Mouse (Mus musculus): ENCODE measurements around the gene BC051665.
A peak's percentile ranks its signal among the peaks of the same experiment; 100 is the strongest.

BC051665 gene

DNA sequence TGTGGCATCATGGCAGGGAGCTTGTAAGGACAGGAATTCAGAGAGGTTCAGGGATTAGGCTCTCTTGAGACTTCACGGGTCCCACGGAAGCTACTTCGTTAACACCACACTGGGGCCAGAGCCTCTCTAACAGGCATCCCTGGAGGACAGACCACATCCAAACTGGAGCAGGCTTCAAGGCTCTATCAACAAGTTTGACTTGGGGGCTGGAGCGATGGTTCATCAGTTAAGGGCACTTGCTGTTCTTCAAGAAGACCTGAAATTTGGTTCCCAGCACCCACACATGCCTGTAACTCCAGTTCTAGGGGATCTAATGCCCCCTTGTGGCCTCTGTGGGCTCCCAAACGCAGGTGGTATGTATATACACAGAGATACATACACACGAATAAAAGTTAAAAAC, 32.9 kb downstream of the BC051665 start:
- DNase-seq (ENCODE audit: low read depth, low spot score): no peak
- no peaks in the 10 kb centered on the region for H3K27me3 ChIP-seq (ENCODE audit: control insufficient read depth, insufficient read depth, low read length, poor library complexity, severe bottlenecking)
- H3K36me3 ChIP-seq (ENCODE audit: control insufficient read depth, insufficient read depth, low read length, poor library complexity, severe bottlenecking): no peaks in the 10 kb centered on the region

- Histone ChIP-seq H3K27me3 (ENCODE audit: control insufficient read depth, insufficient read depth, low read length, poor library complexity, severe bottlenecking) (no peaks in the 10 kb centered on the region), H3K36me3 (ENCODE audit: control insufficient read depth, insufficient read depth, low read length, poor library complexity, severe bottlenecking) (no peaks in the 10 kb centered on the region)
- DNase-seq (ENCODE audit: low read depth, low spot score): no peak
Measured at GRCm38 (mm10) chr13:60750930-60751329, 35.2 kb downstream of the BC051665 start.

DNA sequence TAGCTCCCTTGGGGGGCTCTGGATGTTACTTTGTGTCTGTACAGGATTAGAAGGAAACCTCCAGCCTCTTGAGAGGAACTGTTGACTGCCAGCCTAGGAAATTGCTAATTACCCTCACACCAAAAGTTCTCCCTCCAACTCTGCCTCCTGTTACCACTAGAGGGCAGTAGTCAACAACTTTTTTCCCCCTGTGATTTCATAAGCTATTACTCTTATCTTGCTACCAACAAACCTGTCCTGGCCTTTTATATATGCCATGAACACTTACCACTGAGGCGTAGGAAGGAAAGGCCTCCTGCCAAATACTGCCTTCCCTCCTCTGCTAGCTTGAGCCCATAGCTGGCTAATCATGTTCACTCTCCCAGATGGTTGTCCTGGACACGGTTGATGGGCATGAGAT, 37.6 kb downstream of the BC051665 start:
- DNase-seq (ENCODE audit: low read depth, low spot score): peak; percentile 7
- no peaks in the 10 kb centered on the region for H3K36me3 ChIP-seq (ENCODE audit: control insufficient read depth, insufficient read depth, low read length, poor library complexity, severe bottlenecking)
- H3K27me3 ChIP-seq (ENCODE audit: control insufficient read depth, insufficient read depth, low read length, poor library complexity, severe bottlenecking): no peaks in the 10 kb centered on the region

DNA sequence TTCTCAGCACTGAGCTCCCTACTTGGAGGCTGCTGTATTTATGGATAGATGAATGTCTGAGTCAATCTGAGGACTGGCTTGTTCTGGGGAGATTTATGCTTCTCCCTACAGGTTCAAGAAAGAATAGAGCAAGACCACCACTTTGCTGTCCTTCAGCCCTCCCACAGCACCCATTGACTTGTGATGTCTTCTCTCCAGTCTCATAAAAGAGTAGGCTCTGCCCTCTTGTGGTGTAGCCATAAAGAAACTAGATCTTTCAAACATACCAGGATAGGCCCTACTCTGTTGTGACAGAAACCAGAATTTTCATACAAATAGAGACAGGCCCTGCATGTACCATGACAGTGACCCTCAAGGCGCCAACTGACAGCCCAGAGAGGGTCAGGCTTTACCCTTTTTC, 39.0 kb downstream of the BC051665 start:
- DNase-seq (ENCODE audit: low read depth, low spot score): no peak
- no peaks in the 10 kb centered on the region for H3K36me3 ChIP-seq (ENCODE audit: control insufficient read depth, insufficient read depth, low read length, poor library complexity, severe bottlenecking)
- H3K27me3 ChIP-seq (ENCODE audit: control insufficient read depth, insufficient read depth, low read length, poor library complexity, severe bottlenecking): no peaks in the 10 kb centered on the region

- H3K27me3 ChIP-seq (ENCODE audit: control insufficient read depth, insufficient read depth, low read length, poor library complexity, severe bottlenecking): no peaks in the 10 kb centered on the region
- no peaks in the 10 kb centered on the region for H3K36me3 ChIP-seq (ENCODE audit: control insufficient read depth, insufficient read depth, low read length, poor library complexity, severe bottlenecking)
- peak; percentile 45 for DNase-seq (ENCODE audit: low read depth, low spot score)
Measured at GRCm38 (mm10) chr13:60746271-60746670, 39.9 kb downstream of the BC051665 start.

DNA sequence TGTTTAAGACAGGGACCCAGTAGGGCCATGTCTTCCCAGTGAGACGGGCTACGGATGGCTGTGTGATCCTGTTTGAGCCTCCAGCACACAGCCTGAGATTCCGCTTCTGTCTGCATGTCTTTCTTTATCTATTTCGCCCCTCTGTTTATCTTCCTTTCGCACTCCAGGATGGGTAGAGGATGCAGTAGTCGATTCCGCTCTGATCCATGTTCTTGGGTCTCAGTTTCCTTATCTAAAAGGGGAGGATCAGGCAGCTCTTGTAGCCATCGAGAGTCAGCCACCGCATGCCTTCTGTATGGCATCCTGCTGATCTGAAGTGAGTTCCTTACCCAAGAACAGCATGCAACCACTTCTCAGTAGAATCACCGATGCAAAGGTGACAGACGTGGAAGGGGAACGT, 40.8 kb downstream of the BC051665 start:
- Histone ChIP-seq H3K36me3 (ENCODE audit: control insufficient read depth, insufficient read depth, low read length, poor library complexity, severe bottlenecking) (no peaks in the 10 kb centered on the region), H3K27me3 (ENCODE audit: control insufficient read depth, insufficient read depth, low read length, poor library complexity, severe bottlenecking) (no peaks in the 10 kb centered on the region)
- no peak for DNase-seq (ENCODE audit: low read depth, low spot score)

DNA sequence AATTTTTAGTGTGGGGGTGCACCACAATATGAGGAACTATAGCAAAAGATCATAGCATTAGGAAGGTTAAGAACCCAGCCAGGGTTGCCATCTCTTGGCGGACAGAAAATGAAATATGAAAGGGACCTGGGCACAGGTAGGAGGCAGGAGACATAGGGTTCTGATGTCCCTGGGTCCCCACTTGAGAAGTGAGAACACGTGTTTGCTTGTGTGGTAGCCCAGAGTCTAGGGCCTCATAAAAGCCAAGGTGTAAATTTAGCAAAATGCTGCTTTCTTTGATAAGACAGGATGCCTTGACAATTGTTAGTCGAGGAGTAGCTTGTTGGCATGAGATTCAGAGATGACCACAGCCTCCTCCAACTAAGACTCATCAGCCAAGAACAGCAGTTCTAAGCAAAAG, 41.4 kb downstream of the BC051665 start:
- DNase-seq (ENCODE audit: low read depth, low spot score): no peak
- H3K36me3 ChIP-seq (ENCODE audit: control insufficient read depth, insufficient read depth, low read length, poor library complexity, severe bottlenecking): no peaks in the 10 kb centered on the region
- H3K27me3 ChIP-seq (ENCODE audit: control insufficient read depth, insufficient read depth, low read length, poor library complexity, severe bottlenecking): no peaks in the 10 kb centered on the region

- Histone ChIP-seq H3K27me3 (ENCODE audit: control insufficient read depth, insufficient read depth, low read length, poor library complexity, severe bottlenecking) (no peaks in the 10 kb centered on the region), H3K36me3 (ENCODE audit: control insufficient read depth, insufficient read depth, low read length, poor library complexity, severe bottlenecking) (no peaks in the 10 kb centered on the region)
- DNase-seq (ENCODE audit: low read depth, low spot score): peak; percentile 57
Measured at GRCm38 (mm10) chr13:60744078-60744460, 42.1 kb downstream of the BC051665 start.

GRCm38 (mm10) chr13:60743381-60744077, 42.6 kb downstream of the BC051665 start:
- no peaks in the 10 kb centered on the region for H3K36me3 ChIP-seq (ENCODE audit: control insufficient read depth, insufficient read depth, low read length, poor library complexity, severe bottlenecking)
- no peaks in the 10 kb centered on the region for H3K27me3 ChIP-seq (ENCODE audit: control insufficient read depth, insufficient read depth, low read length, poor library complexity, severe bottlenecking)
- DNase-seq (ENCODE audit: low read depth, low spot score): no peak

DNA sequence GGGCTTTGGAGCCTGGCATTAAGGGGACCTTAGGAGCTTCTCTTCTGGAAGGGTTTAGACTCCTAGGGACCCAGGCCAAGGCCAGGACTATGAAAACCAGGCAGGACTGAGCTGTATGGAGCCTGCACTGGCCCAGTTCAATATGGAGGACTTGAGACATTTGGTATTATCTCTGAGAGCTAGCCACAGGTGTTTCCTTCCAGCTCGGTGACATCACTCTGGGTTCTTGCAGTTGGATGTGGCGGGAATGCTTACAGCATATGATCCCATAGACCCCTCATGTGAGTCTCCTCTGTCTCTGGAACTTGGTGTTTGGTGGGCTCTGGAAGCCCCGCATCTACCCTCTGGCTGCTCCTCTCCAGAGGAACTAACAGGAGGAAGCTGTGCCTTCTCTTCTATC, 43.6 kb downstream of the BC051665 start:
- no peak for DNase-seq (ENCODE audit: low read depth, low spot score)
- Histone ChIP-seq H3K27me3 (ENCODE audit: control insufficient read depth, insufficient read depth, low read length, poor library complexity, severe bottlenecking) (no peaks in the 10 kb centered on the region), H3K36me3 (ENCODE audit: control insufficient read depth, insufficient read depth, low read length, poor library complexity, severe bottlenecking) (no peaks in the 10 kb centered on the region)

DNA sequence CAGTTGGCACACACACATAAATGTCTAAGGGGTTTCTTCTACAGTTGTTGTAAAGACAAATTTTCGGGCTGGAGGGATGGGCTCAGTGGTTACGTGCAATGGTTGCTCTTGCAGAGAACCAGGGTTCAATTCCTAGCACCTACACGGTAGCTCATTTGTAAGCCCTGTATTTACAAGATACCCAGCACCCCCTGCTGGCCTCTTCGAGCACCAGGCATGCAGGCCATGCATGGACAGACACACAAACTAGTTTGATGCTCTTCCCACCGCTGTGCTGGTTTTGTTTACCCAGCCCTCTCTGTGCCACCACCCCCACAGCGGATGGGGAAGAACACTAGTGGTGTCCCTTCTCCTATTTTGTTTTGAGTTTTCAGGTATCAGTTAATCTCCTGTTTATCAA, 45.9 kb downstream of the BC051665 start:
- H3K36me3 ChIP-seq (ENCODE audit: control insufficient read depth, insufficient read depth, low read length, poor library complexity, severe bottlenecking): no peaks in the 10 kb centered on the region
- H3K27me3 ChIP-seq (ENCODE audit: control insufficient read depth, insufficient read depth, low read length, poor library complexity, severe bottlenecking): no peaks in the 10 kb centered on the region
- no peak for DNase-seq (ENCODE audit: low read depth, low spot score)

DNA sequence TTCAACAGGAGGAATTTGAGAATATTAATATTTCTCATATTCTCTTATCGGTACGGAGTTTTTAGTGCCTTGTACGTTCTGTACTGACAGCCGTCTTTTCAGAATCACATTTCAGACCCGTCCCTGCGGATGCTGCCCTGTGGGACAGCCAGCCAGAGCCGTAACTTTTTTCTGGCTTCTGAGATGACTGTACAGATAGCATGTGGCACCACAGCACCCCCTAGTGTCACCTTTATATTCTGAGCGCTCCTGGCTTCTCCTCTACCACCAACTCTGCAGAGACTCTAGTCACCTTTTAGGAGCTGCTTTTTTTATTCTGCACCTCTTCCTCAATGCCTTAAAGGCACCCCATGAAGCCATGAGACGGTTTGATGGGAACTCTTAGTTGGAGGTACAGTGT, 47.7 kb downstream of the BC051665 start:
- peak; percentile 70 for DNase-seq (ENCODE audit: low read depth, low spot score)
- Histone ChIP-seq H3K27me3 (ENCODE audit: control insufficient read depth, insufficient read depth, low read length, poor library complexity, severe bottlenecking) (no peaks in the 10 kb centered on the region), H3K36me3 (ENCODE audit: control insufficient read depth, insufficient read depth, low read length, poor library complexity, severe bottlenecking) (no peaks in the 10 kb centered on the region)

DNA sequence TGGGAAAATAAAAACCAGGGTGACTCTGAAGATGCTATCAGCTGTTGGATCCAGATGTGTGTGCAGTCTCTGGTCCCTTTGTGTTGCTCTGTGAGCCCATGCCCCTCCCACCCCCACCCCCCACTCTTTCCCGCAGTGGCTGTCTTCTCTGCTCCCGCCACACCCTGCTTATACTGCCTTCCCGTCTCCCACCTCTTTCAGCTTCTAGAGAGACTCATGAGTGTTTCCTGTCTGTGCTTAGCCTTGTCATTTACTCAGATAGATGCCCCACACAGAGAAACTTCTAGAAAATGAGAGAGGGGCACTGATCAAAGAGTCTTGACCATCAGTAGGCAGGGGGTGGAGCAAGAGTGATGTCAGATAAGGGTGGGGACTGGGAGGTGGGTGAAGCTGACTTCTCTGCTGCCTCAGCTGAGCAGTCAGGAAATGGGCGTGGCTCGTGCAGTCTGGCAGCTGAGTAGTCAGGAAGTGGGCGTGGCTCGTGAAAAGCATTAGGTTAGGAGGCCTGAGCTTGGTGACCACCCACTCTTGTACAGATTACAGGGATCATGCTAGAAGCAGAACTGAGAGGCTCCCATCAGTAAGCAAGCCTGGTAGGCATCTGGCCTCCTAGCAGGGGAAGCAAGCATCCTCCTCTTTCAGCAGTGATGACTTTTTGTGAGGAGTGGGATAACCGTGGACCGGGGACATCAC, 48.4 kb downstream of the BC051665 start:
- H3K27me3 ChIP-seq (ENCODE audit: control insufficient read depth, insufficient read depth, low read length, poor library complexity, severe bottlenecking): no peaks in the 10 kb centered on the region
- no peaks in the 10 kb centered on the region for H3K36me3 ChIP-seq (ENCODE audit: control insufficient read depth, insufficient read depth, low read length, poor library complexity, severe bottlenecking)
- DNase-seq (ENCODE audit: low read depth, low spot score): peak; percentile 82

- H3K27me3 ChIP-seq (ENCODE audit: control insufficient read depth, insufficient read depth, low read length, poor library complexity, severe bottlenecking): no peaks in the 10 kb centered on the region
- no peak for DNase-seq (ENCODE audit: low read depth, low spot score)
- H3K36me3 ChIP-seq (ENCODE audit: control insufficient read depth, insufficient read depth, low read length, poor library complexity, severe bottlenecking): no peaks in the 10 kb centered on the region
Measured at GRCm38 (mm10) chr13:60736421-60737105, 49.6 kb downstream of the BC051665 start.

DNA sequence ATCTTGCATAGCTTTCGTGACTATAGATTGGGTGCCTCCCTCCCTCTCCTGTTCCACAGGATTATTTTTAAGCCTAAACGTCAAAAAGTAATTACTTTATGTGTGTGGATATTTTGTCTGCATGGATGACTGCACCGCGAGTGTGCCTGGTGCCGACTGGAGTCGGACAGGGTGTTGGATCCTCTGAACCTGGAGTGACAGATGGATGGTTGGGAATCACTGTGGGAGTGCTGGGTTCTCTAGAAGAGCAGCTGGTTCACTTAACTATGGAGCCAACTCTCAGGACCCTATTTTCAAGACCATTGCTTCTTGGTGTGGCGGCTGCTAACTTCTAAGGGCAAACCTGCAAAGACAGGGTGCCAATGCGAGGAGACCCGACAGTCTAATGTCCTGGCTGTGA, 50.9 kb downstream of the BC051665 start:
- no peaks in the 10 kb centered on the region for H3K27me3 ChIP-seq (ENCODE audit: control insufficient read depth, insufficient read depth, low read length, poor library complexity, severe bottlenecking)
- H3K36me3 ChIP-seq (ENCODE audit: control insufficient read depth, insufficient read depth, low read length, poor library complexity, severe bottlenecking): no peaks in the 10 kb centered on the region
- DNase-seq (ENCODE audit: low read depth, low spot score): no peak

All from splenic B cell, adult 2 months (primary cell).